Mouse (Mus musculus) neutrophil, adult 65 days (primary cell): ENCODE data around the gene Ak3. TPM values are rescaled to one million over a fixed set of nuclear protein-coding genes. Genes with fewer than 3 reads are reported as not detected.

Experiments
- total RNA-seq: library from RNA; stranded (reverse); gene quantifications from 2 replicates; pipeline ENCODE4 v1.2.4, GENCODE M21; 2023

The Ak3 gene
- total RNA-seq: 8.7 and 9.0 TPM in 2 replicates

GRCm38 (mm10) chr19:29047334-29048170, at the start of gene Ak3:
Gene Ak3 (minus strand): TSS chr19:29047961.

GRCm38 (mm10) chr19:28990194-28990589, 57.6 kb downstream of the Ak3 start, which contains the start of gene Cdc37l1:
Gene Cdc37l1 (plus strand): TSS chr19:28990352.

Other genes with a start within 250 kb of the Ak3 start
- not detected in 2 replicates for gene Slc1a1, start 212.9 kb downstream of the Ak3 start, total RNA-seq
- 8.6 and 8.7 TPM in 2 replicates for gene Plpp6, start 84.0 kb downstream of the Ak3 start, total RNA-seq
- gene 4430402I18Rik, start 80.2 kb downstream of the Ak3 start, total RNA-seq: not detected in 2 replicates
- 26.2 and 39.7 TPM in 2 replicates for gene Cdc37l1, start 57.6 kb downstream of the Ak3 start, total RNA-seq
- gene Rcl1, start 53.4 kb upstream of the Ak3 start, total RNA-seq: 3.6 and 4.2 TPM in 2 replicates
- gene Jak2, start 203.9 kb upstream of the Ak3 start, total RNA-seq: 43.0 and 46.1 TPM in 2 replicates